Mouse (Mus musculus) kidney, embryonic 15.5 days (tissue): ENCODE results near the gene Ormdl1. TPM values are rescaled to one million over a fixed set of nuclear protein-coding genes. Genes with fewer than 3 reads are reported as not detected.
"Not testable (repeated sequence)": the region's sequence is repeated elsewhere in the genome, so short reads cannot be mapped to it uniquely, and the experiment has no call there.

ENCODE experiments used
- ATAC-seq: fragments of 200-750 bp; cut with Nextera tagmentation; replicated peaks from 2 replicates; pipeline ENCODE4 v1.8.0; 2017; ENCODE audit warnings: moderate TSS enrichment; ENCODE audit not compliant: low FRiP score
- H3K27ac ChIP-seq: fragments of 300-500 bp; sonication (generic); 2 replicates; pipeline ENCODE4 v1.5.1; 2015; ENCODE audit warnings: mild to moderate bottlenecking, inconsistent platforms
- H3K27me3 ChIP-seq: fragments of 300-500 bp; sonication (generic); 2 replicates; pipeline ENCODE4 v1.6.1; 2015; ENCODE audit warnings: inconsistent platforms
- H3K36me3 ChIP-seq: fragments of 300-500 bp; sonication (generic); 2 replicates; pipeline ENCODE4 v1.6.1; 2015; ENCODE audit warnings: inconsistent platforms
- H3K4me1 ChIP-seq: fragments of 300-500 bp; sonication (generic); 2 replicates; pipeline ENCODE4 v1.6.1; 2015; ENCODE audit warnings: inconsistent platforms
- H3K4me2 ChIP-seq: fragments of 300-500 bp; sonication (generic); 2 replicates; pipeline ENCODE4 v1.6.1; 2015; ENCODE audit warnings: moderate library complexity, mild to moderate bottlenecking, inconsistent platforms
- H3K4me3 ChIP-seq: fragments of 300-500 bp; sonication (generic); replicated peaks from 2 replicates; pipeline ENCODE4 v1.5.1; 2015; ENCODE audit warnings: mild to moderate bottlenecking, inconsistent platforms
- H3K9ac ChIP-seq: fragments of 300-500 bp; sonication (generic); 2 replicates; pipeline ENCODE4 v1.6.1; 2015; ENCODE audit warnings: mild to moderate bottlenecking, inconsistent platforms
- H3K9me3 ChIP-seq: fragments of 300-500 bp; sonication (generic); replicated peaks from 2 replicates; pipeline ENCODE4 v1.6.1; 2016; ENCODE audit warnings: inconsistent platforms
- WGBS: fragments of 180-500 bp; shearing (Covaris S2); methylation state at CpG from one replicate; pipeline ENCODE4 v1.1.7; 2015; ENCODE audit warnings: mixed read lengths; 5-methylcytosine and 5-hydroxymethylcytosine counted together
- polyA plus RNA-seq: library from polyadenylated mRNA; unstranded; fragments of >200 nt; fragmentation: Nextera tagmentation; extraction: Ambion mirVana; gene quantifications from 2 replicates; pipeline ENCODE4 v1.2.1, GENCODE M21; 2015

The Ormdl1 gene
- 42.7 and 42.9 TPM in 2 replicates for polyA plus RNA-seq

GRCm38 (mm10) chr1:53296581-53297383 lies at the start of gene Ormdl1, which contains the start of the genes Pms1 and Gm28778:
Gene Ormdl1 (plus strand): TSS chr1:53297095.
Gene Pms1 (minus strand): TSS chr1:53297018.
Gene Gm28778 (plus strand): TSS chr1:53297111.
- H3K27me3 ChIP-seq = no peaks in the 10 kb centered on the region
- WGBS = under 1% methylated on average over 66 of the region's 66 CpGs
- H3K9me3 ChIP-seq = no peaks in the 10 kb centered on the region
- peak within 1 kb of the TSS; percentile 77 for H3K9ac ChIP-seq
- peaks cover 5% of the 10 kb centered on the region; the same call in 1 of the 2 replicates for H3K4me1 ChIP-seq
- peak within 1 kb of the TSS; percentile 63 for H3K4me2 ChIP-seq
- ATAC-seq = peak; percentile 100
- H3K27ac ChIP-seq = peak within 1 kb of the TSS; percentile 93
- peak within 1 kb of the TSS; percentile 82 for H3K4me3 ChIP-seq
- H3K36me3 ChIP-seq = peaks cover 10% of the 10 kb centered on the region; the same call in 1 of the 2 replicates

GRCm38 (mm10) chr1:53264958-53265612 lies 31.8 kb upstream of the Ormdl1 start:
- H3K36me3 ChIP-seq = peaks cover 16% of the 10 kb centered on the region
- H3K4me1 ChIP-seq, ATAC-seq, H3K9me3 ChIP-seq, H3K27me3 ChIP-seq, H3K27ac ChIP-seq, H3K4me2 ChIP-seq, H3K4me3 ChIP-seq, H3K9ac ChIP-seq: not testable (repeated sequence)

- Histone ChIP-seq H3K9ac (no peak overlapping the region), H3K9me3 (no peaks in the 10 kb centered on the region), H3K27ac (no peak overlapping the region), H3K27me3 (no peaks in the 10 kb centered on the region), H3K36me3 (peaks cover 9% of the 10 kb centered on the region), H3K4me2 (no peak overlapping the region), H3K4me1 (no peaks in the 10 kb centered on the region), H3K4me3 (no peak overlapping the region)
- no peak for ATAC-seq
- WGBS = 93% methylated on average over 3 of the region's 3 CpGs
Measured at GRCm38 (mm10) chr1:53269901-53270300, 27.0 kb upstream of the Ormdl1 start.

GRCm38 (mm10) chr1:53272646-53273045 lies 24.2 kb upstream of the Ormdl1 start:
- no peak overlapping the region for H3K27ac ChIP-seq
- peaks cover under 1% of the 10 kb centered on the region; the same call in 1 of the 2 replicates for H3K36me3 ChIP-seq
- H3K27me3 ChIP-seq = no peaks in the 10 kb centered on the region
- no peak overlapping the region for H3K9ac ChIP-seq
- H3K4me1 ChIP-seq = no peaks in the 10 kb centered on the region
- H3K4me3 ChIP-seq = no peak overlapping the region
- no peak overlapping the region for H3K4me2 ChIP-seq
- no peaks in the 10 kb centered on the region for H3K9me3 ChIP-seq
- no peak for ATAC-seq

GRCm38 (mm10) chr1:53291197-53291596 lies 5.7 kb upstream of the Ormdl1 start:
- Histone ChIP-seq H3K36me3 (peaks cover 3% of the 10 kb centered on the region; the same call in 1 of the 2 replicates), H3K9me3 (no peaks in the 10 kb centered on the region), H3K4me3 (no peak overlapping the region), H3K9ac (no peak overlapping the region), H3K27ac (no peak overlapping the region), H3K4me1 (no peaks in the 10 kb centered on the region), H3K27me3 (no peaks in the 10 kb centered on the region), H3K4me2 (no peak overlapping the region)
- no peak for ATAC-seq
- WGBS = 86% methylated on average over 3 of the region's 3 CpGs

GRCm38 (mm10) chr1:53300506-53300905 lies 3.6 kb downstream of the Ormdl1 start:
- Histone ChIP-seq H3K4me1 (peaks cover 5% of the 10 kb centered on the region; the same call in 1 of the 2 replicates), H3K27me3 (no peaks in the 10 kb centered on the region), H3K36me3 (peaks cover 14% of the 10 kb centered on the region; the same call in 1 of the 2 replicates), H3K4me2 (no peak overlapping the region), H3K4me3 (no peak overlapping the region), H3K9ac (no peak overlapping the region), H3K27ac (no peak overlapping the region), H3K9me3 (no peaks in the 10 kb centered on the region)
- WGBS = 84% methylated on average over 4 of the region's 4 CpGs
- no peak for ATAC-seq

- ATAC-seq = peak; percentile 98
- peak within 1 kb of the TSS; percentile 55 for H3K4me3 ChIP-seq
- no peaks in the 10 kb centered on the region for H3K9me3 ChIP-seq
- no peaks in the 10 kb centered on the region for H3K27me3 ChIP-seq
- H3K4me1 ChIP-seq = peaks cover 9% of the 10 kb centered on the region; the same call in 1 of the 2 replicates
- peaks cover 14% of the 10 kb centered on the region for H3K36me3 ChIP-seq
- peak within 1 kb of the TSS; percentile 83 for H3K27ac ChIP-seq
- WGBS = 3% methylated on average over 27 of the region's 27 CpGs
- H3K4me2 ChIP-seq = peak within 1 kb of the TSS; percentile 65
- peak within 1 kb of the TSS; percentile 51 for H3K9ac ChIP-seq
Measured at GRCm38 (mm10) chr1:53312989-53313967, 16.4 kb downstream of the Ormdl1 start, which contains the start of gene Osgepl1. Gene Osgepl1 (plus strand): TSS chr1:53313624.

- no peaks in the 10 kb centered on the region for H3K27me3 ChIP-seq
- no peak overlapping the region for H3K27ac ChIP-seq
- ATAC-seq = no peak
- no peaks in the 10 kb centered on the region for H3K4me1 ChIP-seq
- peaks cover 46% of the 10 kb centered on the region for H3K36me3 ChIP-seq
- H3K9ac ChIP-seq = no peak overlapping the region
- 90% methylated on average over 4 of the region's 4 CpGs for WGBS
- H3K4me3 ChIP-seq = no peak overlapping the region
- no peaks in the 10 kb centered on the region for H3K9me3 ChIP-seq
- H3K4me2 ChIP-seq = no peak overlapping the region
Measured at GRCm38 (mm10) chr1:53321662-53322344, 24.9 kb downstream of the Ormdl1 start.

- Histone ChIP-seq H3K4me2 (no peak overlapping the region), H3K36me3 (peaks cover 37% of the 10 kb centered on the region), H3K9ac (no peak overlapping the region), H3K4me3 (no peak overlapping the region), H3K4me1 (no peaks in the 10 kb centered on the region), H3K27ac (no peak overlapping the region), H3K9me3 (no peaks in the 10 kb centered on the region), H3K27me3 (no peaks in the 10 kb centered on the region)
- ATAC-seq = no peak
- WGBS = 93% methylated on average over 5 of the region's 5 CpGs
Measured at GRCm38 (mm10) chr1:53323254-53323653, 26.4 kb downstream of the Ormdl1 start.

- Histone ChIP-seq H3K27ac (no peak overlapping the region), H3K4me1 (no peaks in the 10 kb centered on the region), H3K27me3 (no peaks in the 10 kb centered on the region), H3K4me3 (no peak overlapping the region), H3K36me3 (peaks cover 31% of the 10 kb centered on the region; the same call in 1 of the 2 replicates), H3K9ac (no peak overlapping the region), H3K9me3 (no peaks in the 10 kb centered on the region), H3K4me2 (no peak overlapping the region)
- ATAC-seq = no peak
- 95% methylated on average over 1 of the region's 1 CpGs for WGBS
Measured at GRCm38 (mm10) chr1:53324277-53324676, 27.4 kb downstream of the Ormdl1 start.
